Mouse (Mus musculus): ENCODE results near the gene Nudt1.

GRCm38 (mm10) chr5:140352352-140352751 is 30.9 kb downstream of the Nudt1 start:
- TF ChIP-seq CTCF (IDR thresholded peaks at IDR 0.05 in 2 of 3, conservative IDR thresholded peaks at IDR 0.05 in 1 of 3; ENCODE audit: control insufficient read depth in 1 of 3, insufficient read depth in 1 of 3, low read depth in 2 of 3, low read length in 3 of 3, poor library complexity in 1 of 3, severe bottlenecking in 1 of 3), result no peak
- no peak for TF ChIP-seq NELFE (IDR thresholded peaks at IDR 0.05; ENCODE audit: low read depth, low read length)
- no peak for TF ChIP-seq POLR2A (IDR thresholded peaks at IDR 0.05; ENCODE audit: control insufficient read depth in 1 of 2, insufficient read depth in 1 of 2, low read depth in 1 of 2, low read length in 2 of 2, poor library complexity in 1 of 2)
- TF ChIP-seq GATA1 (IDR thresholded peaks at IDR 0.05; ENCODE audit: low read depth, low read length), result no peak
- no peak for TF ChIP-seq EP300 (IDR thresholded peaks at IDR 0.05; ENCODE audit: low read depth in 1 of 2, low read length in 2 of 2)
- no peak for TF ChIP-seq CHD2 (IDR thresholded peaks at IDR 0.05; ENCODE audit: low read length)
- no peak for TF ChIP-seq ZC3H11A (IDR thresholded peaks at IDR 0.05; ENCODE audit: low read depth, low read length)
- no peak for TF ChIP-seq USF2 (IDR thresholded peaks at IDR 0.05; ENCODE audit: borderline replicate concordance in 1 of 2, insufficient read depth in 1 of 2, low read depth in 1 of 2, low read length in 2 of 2)
- TF ChIP-seq UBTF (IDR thresholded peaks at IDR 0.05; ENCODE audit: borderline replicate concordance, insufficient read depth, low read depth, low read length), result no peak
- no peak for TF ChIP-seq RCOR1 (IDR thresholded peaks at IDR 0.05; ENCODE audit: low read depth, low read length)
- TF ChIP-seq POLR2AphosphoS2 (IDR thresholded peaks at IDR 0.05; ENCODE audit: low read length), result no peak
- TF ChIP-seq NRF1 (IDR thresholded peaks at IDR 0.05; ENCODE audit: insufficient read depth, low read depth, low read length, poor library complexity, severe bottlenecking), result no peak
- TF ChIP-seq ZNF384 (IDR thresholded peaks at IDR 0.05; ENCODE audit: low read depth, low read length), result no peak

All from MEL (cell line).